Mouse (Mus musculus) urinary bladder, postnatal 36 days (tissue): ENCODE measurements around the gene Dld.

Experiments
- DNase-seq, 2 experiments: peaks; one replicate each; pipeline ENCODE4 v3.0.0; 2022; ENCODE audit warnings: low spot score in 2 of 2, mixed read lengths in 1 of 2

Gene Dld

DNA sequence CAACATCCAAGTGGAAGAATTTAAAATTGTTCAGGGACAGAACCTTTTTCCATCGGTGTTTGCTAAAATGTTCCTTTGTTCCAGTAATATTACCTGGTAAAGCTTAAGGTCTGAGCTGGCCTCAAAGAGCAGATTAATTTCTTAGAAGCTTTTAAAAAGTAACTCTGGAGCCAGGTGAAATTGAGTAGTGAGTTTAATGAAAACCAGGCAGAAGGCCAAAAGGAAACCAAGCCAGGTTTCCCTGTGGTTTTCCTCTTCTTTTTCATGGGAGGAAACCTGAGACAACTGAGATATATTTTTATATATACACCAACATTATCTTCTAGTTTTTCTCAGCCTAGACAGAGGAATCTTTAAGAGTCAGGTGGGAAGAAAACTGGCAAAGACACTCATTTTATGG lies 29.7 kb downstream of the Dld start:
- DNase-seq = no peak

- no peak for DNase-seq
Observed at GRCm38 (mm10) chr12:31320817-31321216, 30.4 kb downstream of the Dld start.

DNA sequence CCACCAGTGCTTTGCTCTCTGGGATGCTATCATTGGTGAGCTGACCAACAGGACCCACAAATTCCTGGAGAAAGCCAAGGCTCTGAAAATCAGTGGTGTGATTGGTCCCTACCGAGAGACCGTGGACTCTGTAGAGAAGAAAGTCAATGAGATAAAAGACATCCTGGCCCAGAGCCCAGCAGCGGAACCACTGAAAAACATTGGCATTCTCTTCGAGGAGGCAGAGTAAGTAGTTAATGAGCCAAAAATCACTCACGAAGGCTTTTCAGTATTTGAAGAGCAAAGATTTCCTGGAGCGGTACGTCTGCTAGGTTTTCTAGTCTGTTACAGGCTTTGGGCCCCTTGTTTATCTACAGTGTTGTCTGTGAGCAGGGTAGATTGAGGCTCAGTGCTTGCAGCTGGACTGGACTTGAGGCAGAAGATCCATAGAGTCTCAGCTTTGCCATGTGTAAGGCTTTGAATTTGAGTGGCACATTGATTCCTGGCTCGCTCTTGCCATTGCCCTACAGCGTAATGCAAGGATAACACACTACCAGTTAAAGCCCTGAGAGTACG lies 32.8 kb downstream of the Dld start:
- DNase-seq = no peak

DNA sequence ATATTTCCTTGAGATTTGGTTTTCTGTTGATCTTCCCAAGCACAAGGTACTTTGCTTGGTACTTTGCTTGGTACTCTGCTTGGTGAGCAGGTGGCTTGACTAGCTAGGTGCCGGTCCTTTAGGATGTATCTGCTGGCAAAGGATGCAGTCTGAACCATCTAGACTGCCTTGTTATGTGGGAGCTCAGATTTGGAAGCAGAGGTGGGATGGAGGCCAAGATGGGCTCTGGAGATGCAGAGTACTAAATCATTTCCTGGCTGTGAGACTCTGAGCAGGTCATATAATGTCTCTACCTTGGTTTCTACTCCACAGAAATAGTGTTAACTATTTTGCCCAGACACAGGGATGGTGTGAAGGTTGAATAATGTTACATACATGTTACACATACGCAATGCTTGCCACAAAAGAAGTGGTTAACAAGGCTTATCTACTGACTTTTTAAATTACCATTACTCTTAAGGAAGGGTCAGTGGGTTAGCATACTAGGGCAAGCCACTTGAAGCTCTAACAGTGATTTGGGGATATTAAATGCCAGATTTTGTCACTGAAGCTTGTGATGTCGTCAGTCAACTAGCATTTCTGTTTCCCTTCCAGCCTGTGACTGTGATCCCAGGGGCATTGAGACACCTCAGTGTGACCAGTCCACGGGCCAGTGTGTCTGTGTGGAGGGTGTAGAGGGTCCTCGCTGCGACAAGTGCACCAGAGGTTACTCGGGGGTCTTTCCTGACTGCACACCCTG lies 33.4 kb downstream of the Dld start:
- no peak for DNase-seq

DNA sequence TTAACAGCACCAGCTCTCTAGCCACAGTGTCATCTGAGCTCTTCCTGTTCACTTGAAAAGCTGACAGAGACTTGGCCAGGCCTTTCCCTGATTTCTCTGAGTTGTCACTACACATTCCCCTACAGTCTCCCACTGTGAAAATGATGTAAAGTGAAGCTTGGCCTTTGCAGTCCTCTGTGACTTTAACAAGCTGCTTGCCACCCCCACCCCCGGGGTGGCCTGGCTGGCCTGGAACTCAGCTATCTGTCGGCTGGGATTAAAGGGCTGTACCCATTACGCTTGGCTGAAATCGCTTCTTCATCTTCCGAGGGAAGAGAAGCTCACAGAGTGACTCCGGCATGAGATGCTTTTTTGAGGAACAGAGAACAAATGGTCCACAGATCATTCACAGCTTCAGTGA lies 35.3 kb downstream of the Dld start:
- no peak for DNase-seq

- DNase-seq = no peak
Observed at GRCm38 (mm10) chr12:31314310-31314709, 36.9 kb downstream of the Dld start.

- no peak for DNase-seq
Observed at GRCm38 (mm10) chr12:31313136-31313535, 38.1 kb downstream of the Dld start.

DNA sequence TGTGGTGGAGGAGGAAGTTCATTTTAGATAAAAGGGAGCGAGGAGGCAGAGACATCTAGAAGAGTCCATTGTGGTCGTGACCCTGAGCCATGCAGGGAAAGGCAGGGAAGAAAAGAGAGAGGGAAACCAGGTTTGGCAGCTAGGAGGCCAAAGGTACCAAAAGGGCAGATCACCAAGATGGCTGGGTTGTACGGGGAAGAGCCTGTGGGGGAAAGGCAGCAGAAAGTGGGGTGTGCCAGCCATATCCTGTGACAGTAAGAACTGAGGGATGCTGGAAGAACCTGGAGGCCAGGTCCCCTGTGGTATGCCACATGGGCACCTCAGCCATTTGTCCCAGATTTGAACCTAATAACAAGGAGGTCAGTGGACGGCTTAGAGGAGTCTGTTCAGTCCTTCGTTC lies 39.0 kb downstream of the Dld start:
- no peak for DNase-seq

DNA sequence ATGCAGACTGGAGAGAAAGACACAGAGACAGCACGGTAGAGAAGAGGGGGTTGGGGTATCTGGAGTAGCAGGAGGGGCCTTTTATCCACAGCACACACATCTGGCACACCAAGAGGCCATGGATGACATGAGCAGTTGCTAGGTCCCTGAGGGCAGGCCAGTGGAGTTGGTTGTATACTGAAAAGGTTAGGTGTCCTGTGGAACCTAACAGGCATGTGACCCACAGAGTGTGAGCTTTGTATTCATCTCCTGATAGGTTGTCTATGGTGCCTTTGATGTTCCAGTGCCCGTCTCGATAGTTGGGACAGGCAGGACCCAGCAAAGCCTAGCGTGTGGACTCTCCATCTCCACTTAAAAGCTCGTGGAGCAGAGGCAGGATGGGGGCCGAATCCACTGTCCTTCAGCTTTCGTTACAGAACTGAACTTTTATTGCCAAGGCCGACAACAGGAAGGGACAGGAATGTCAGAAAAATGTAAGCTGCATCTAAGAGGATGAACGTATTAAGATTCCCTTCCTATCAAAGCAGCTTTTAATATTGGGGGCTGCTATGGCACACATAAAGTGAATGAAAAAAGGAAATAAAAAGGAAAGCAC lies 39.5 kb downstream of the Dld start:
- no peak for DNase-seq

- DNase-seq = no peak
Observed at GRCm38 (mm10) chr12:31310687-31311086, 40.6 kb downstream of the Dld start.

GRCm38 (mm10) chr12:31307756-31308155 lies 43.5 kb downstream of the Dld start:
- DNase-seq = no peak

GRCm38 (mm10) chr12:31307011-31307410 lies 44.2 kb downstream of the Dld start:
- no peak for DNase-seq

DNA sequence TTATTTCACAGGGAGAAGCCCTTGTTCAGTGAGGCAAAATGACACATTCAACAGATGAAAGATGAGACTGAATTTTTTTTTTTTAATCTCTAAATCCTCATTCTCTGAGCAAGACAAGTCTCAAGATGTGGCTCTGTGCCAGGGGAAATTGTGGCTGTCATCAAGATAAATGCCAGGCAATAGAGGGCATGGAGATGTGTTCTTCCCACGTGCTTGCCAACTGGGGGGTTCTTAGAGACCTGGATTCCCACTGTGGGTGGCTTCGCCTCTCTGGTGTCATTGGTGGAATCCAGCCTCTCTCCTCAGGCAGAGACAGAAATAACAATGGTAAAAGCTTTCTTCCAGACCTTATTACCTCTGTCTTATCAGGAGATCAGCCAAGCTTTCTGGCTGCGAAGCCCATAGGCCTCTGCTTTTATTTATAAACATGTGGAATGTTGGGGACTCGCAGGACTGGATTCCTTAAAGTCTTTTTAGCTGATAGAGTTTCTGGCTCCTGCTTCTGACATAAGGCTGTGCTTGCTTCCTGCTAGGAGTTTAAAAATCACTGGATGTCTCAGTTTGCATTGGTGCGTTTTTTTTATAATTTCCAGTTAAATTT lies 45.1 kb downstream of the Dld start:
- DNase-seq = no peak

DNA sequence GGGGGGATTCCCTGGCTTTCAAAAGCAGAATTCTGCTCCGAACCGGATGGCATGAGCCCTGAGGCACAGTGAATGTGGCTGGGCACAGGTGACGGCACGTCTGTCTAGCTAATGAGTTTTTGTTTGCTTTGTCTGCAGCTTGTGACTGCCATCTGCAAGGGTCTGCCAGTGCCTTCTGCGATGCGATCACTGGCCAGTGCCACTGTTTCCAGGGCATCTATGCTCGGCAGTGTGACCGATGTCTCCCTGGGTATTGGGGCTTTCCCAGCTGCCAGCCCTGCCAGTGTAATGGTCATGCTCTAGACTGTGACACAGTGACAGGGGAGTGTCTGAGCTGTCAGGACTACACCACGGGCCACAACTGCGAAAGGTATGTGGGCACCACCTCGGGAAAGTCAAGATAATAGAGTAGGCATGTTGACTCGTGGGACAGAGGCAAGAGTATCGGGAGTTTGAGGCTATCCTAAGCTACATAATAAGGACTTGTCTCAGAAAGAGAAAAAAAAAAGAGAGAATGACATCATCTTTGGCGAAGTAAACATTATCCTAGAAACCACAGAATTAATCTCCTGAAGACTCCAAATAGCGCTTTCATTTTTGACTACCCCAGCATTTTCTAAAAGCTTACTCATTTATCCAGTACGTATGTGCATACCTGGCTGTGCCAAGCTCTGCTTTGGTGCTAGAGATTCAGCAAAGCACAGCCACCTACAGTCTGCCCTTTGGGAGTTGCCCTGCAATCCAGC lies 48.3 kb downstream of the Dld start:
- peak in 1 of 2 experiments; percentile 32 for DNase-seq

GRCm38 (mm10) chr12:31302266-31302665 lies 49.0 kb downstream of the Dld start:
- peak; percentile 28 to 57 for DNase-seq

GRCm38 (mm10) chr12:31300276-31300675 lies 51.0 kb downstream of the Dld start:
- DNase-seq = no peak

GRCm38 (mm10) chr12:31299676-31300197 lies 51.5 kb downstream of the Dld start:
- DNase-seq = no peak

- DNase-seq = no peak
Observed at GRCm38 (mm10) chr12:31299126-31299525, 52.1 kb downstream of the Dld start.

DNA sequence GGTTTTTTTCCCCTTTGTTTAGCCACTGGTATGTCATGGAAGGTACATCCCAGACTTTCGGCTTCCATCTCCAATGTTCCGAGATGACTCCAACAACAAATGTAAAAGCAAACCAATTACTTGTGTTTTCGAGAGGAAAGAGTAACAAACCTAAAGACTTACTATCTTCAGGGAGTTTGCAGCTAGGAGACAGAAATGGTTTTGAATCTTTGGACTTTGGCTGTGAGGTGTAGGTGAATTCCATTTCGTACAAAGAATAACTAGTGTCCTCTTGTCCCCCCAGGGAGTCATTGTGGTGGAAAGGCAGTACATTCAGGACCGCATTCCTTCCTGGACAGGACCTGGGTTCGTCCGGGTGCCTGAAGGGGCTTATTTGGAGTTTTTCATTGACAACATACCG lies 52.7 kb downstream of the Dld start:
- no peak for DNase-seq

DNA sequence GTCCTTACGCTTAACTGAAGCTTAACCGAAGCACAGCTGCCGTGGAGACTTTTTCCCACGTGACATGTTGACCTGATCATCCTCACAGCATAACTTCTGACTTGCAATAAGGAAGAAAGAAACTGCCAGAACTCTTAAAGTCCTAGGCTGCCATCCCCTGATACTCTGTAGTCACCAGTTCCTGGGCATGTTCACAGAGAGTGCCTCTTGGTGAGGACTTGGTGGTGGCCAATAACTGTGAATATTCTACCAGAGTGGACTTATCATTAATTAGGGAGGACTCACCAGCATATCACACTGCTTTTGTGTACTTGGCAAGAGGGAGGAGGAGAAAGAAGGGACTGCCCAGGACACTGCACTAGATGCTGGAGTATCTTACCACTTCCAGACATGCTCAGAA lies 53.1 kb downstream of the Dld start:
- no peak for DNase-seq

DNA sequence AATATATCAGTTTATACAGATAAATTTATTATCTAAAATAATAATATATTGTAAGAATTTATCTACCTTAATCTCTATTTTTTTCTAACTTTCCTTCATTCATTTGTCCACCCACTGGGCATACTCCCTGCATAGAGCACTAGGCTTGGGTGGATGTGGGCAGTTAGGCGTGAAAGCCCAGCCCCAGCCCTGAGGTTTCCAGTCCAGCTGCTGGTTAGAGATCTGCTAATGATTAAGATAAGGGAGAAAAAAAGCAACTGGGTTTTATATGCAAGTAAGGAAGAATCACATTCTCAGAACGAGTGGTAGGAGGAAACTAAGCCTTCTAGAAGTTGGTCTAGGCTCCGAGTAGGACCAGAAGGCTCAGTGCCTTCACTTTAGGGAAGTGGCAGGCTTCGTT lies 55.2 kb downstream of the Dld start:
- no peak for DNase-seq

DNA sequence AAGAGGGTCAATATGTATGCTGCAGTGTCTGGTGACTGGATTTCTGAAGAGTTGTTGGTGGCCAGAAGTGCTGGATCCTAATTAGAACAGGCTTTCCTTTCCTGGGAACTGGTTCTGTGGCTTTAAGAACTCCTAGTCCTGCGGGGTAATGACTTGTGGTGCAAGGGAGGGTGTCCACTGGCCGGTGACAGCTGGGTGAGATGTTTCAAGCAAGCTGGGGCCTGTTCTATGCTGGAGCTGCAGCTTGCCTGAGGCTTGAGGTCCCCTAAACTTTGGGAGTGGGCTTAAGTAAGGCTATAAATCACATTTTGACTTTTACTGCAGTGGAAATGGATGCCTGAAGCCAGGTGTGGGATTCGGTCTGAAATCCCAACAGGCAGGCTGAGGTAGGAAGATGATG lies 55.7 kb downstream of the Dld start:
- DNase-seq = peak in 1 of 2 experiments; percentile 55
